Mouse (Mus musculus) fat pad, adult 2 months (tissue): ENCODE data around the gene Mn1.
A peak's percentile ranks its signal among the peaks of the same experiment; 100 is the strongest.

ENCODE experiments used
- DNase-seq: peaks from one replicate; pipeline ENCODE4 v3.0.0-alpha.2; 2011; ENCODE audit warnings: low read depth, low spot score; ENCODE audit errors: extremely low read depth

Gene Mn1

GRCm38 (mm10) chr5:111416591-111417374, at the start of gene Mn1:
TSS of gene Mn1 (plus strand) at chr5:111417362.
- no peak for DNase-seq

DNA sequence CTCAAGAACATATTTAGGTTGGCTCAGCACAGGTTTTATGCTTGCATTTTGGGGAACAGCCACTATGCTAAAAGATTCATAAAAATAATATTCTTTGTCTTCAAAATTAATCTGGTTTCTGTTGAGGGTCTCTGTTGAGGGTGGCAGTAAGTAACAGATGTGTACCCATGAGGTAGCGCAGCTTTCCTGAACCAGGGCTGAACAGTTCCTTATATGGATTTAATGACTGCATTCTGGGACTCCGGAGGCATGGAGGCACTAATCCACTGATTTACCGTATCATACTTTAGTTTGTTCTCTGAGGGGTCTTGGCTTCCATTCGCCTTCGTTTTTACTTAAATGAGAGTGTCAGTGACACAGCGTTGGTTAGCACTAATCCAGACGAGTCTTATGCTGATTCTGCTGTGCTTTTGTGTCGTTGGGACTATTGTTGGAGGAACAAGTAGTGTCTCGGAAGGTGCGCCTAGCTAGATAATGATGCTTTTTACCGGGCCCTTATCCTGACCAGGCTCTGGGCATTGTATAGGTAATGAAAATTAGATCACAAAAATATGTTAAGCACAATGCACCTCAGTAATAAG, 49.1 kb upstream of the Mn1 start:
- DNase-seq: no peak

GRCm38 (mm10) chr5:111368576-111368975, 48.6 kb upstream of the Mn1 start:
- DNase-seq: no peak

DNA sequence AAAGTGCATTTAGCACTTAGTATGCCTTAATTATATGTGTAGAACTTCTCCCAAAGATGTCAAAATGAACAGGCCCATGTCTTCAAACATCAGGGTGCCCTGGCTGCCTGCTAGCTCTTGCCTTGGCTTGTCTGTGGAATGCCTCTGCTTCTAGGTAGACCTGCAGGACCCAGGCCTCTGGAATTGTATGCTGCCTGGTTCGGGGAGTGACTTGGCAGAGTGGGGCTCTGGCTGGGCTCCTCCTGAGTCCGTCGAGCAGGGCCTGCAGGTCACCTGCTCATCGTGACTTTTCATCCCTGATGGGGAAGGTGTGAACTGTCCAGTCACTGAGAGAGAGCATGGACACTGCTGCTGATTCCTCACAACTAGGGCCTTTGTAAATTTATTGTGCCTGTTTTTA, 41.5 kb upstream of the Mn1 start:
- DNase-seq: no peak

DNA sequence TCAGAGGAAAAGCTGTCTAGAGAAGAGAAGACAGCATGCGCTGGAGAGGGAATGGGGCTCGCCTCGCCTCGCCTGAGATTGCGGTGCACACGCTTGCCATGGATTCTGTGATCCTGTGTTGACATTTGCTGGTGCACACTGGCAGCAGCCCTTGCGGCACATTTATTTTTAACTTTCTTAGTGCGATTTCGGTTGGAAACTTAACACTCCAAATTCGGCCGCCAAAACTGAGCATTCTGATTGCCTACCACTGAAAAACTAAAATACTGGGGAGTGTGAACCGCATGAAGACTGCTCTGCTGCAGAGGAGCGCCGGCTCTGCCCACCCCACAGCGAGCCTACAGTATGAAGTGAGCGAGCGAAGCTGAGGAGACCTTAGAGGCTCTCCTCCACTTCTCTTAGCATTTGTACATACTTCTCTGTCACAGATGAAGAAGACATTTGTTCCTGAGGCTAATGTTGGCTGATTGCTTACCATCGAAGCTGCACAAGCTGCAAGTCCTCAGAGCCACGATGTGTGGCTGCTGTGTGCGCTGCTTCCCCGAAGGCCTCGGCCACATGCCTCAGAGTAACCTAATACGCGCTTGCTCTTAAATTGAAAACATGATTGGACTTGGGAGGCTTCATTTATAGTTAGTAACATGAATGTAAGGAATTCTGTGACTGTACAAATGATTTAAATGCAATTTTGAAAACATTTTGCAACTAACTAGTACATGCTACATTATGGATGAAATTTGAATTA, 40.7 kb upstream of the Mn1 start:
- no peak for DNase-seq

GRCm38 (mm10) chr5:111378126-111378993, 38.8 kb upstream of the Mn1 start:
- peak; percentile 56 for DNase-seq

DNA sequence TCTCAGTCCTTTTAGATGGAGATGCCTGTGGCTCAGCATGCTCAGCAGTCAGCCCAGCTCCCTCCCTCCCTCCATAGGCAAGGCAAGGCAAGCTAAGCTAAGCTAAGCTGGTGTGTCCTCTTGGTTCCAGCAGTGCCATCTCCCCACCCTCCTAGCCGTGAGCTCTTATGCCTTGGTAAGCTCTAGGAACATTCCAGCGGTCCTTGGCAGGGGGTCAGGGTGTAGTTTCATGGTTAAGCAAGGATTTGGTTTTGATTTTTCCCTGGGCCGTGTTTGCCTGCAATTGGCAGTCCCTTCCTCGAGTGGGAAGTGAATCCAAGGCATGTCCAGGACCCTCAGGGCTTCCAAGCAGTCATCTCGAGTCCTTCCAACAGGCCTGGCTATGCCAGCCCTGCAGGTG, 33.8 kb upstream of the Mn1 start:
- peak; percentile 70 for DNase-seq

DNA sequence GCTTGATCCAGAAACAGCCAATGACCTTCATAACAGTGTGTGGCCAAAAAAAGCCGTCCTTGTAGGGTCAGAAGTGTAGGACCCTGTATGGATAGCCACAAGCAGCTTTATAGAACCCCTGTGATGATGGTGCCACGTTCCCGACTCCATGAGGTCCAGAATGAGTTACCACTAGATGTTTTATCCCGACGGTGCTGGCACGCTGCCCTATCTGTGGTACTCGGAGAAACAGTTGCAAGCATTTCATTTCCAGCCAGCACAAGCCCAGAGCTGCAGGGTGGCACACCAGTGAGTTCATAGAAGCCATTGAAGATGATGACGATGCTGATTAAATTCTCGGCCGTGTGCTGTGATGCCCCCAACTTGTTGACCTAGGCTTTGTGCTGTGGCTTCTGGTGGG, 26.3 kb upstream of the Mn1 start:
- no peak for DNase-seq

DNA sequence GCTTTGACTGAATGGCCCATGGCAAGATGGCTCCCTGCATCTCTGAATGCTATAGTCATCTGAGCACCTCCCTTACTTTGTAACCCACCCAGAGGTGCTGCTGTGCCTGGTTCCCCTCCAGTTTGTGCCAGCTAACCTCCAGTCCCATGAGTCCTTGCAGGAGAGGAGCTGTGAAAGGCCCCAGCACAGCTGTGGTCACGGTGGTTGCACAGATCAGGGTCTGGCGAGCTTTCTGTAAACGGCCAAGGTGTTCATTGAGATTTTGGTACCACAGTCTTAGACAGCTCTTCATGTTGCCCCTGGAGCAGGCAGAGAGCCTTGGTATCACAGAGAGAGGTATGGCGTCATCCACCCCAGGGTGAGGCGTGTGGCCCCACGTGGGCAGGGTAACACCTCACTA, 25.7 kb upstream of the Mn1 start:
- DNase-seq: no peak

GRCm38 (mm10) chr5:111393346-111394197, 23.6 kb upstream of the Mn1 start:
- no peak for DNase-seq

DNA sequence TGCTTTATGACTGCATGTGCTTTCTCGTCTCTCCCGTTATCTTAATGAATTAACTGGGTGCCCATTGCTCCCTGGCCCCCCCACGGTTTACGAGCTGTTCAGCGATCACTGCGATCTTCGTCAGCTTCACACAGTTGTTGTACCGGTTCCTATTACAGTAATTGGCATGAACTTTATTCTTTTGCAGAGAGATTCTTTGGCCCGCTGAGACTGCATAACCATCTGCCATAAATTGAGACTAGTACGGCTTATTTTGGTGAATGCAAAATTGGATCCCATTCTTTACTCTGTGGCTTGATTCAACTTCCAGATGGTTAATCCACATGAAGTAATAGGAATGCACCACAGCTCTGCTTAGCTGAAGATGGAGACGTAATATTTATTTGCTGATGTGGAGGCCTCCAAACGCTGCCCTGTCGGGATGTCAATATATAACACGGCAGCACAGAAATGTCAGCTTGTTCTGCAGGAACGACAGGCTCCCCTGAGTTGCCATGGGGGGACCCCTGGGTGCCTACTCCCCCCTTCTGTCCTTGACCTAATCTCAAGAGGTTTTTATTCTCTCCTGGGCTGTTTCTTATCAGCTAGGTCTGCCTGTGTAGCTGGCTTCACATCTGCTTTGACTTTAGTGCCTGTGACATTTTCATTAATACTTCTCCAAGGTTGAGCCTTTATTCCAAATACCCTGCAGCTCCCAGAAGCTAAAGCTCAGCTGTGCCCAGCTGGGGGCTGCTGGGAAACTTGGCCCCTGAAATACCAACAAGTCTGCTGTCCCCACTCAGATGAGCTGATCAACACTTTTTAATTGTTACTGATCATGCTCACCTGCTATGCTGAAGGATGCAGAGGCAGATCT, 22.7 kb upstream of the Mn1 start:
- no peak for DNase-seq

GRCm38 (mm10) chr5:111395771-111396170, 21.4 kb upstream of the Mn1 start:
- DNase-seq: no peak

- DNase-seq: no peak
Measured at GRCm38 (mm10) chr5:111396199-111396598, 21.0 kb upstream of the Mn1 start.

DNA sequence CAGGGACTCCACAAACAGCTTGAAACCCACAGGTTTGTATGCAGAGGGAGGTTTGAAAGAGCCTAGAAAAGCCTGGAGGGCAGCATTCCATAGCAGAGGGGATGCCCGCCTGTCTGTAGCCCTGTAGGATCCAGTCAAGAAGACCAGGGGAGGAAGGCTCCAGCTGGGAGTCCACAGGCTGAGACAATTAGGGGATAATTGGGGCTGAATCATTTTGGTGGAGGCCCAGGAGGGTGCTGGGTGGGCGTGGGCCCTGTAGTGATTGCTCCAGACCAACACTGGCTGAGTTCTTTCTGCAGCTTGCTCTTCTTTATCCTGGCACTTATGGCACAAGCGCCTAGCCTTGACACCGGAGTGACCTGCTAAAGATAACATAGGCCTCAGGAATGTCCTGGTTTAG, 18.7 kb upstream of the Mn1 start:
- DNase-seq: no peak

DNA sequence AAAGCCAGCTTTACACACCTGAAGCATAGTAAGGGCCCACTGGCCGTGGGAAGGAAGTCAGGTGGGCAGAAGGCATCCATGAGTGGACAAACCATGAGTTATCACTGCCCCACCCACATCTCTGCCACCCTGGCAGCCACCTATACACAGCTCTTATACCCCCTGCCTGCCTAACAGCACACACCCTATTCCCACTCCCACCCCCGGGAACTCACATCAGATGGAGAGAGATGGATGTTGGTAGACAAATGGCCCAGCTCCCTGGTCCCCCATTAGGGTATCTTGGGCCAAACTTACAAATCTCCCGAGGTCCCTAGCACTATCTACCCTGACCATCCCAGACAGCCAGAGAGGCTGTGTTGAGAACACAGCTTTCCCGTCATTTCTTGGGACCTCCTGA, 17.9 kb upstream of the Mn1 start:
- DNase-seq: no peak

DNA sequence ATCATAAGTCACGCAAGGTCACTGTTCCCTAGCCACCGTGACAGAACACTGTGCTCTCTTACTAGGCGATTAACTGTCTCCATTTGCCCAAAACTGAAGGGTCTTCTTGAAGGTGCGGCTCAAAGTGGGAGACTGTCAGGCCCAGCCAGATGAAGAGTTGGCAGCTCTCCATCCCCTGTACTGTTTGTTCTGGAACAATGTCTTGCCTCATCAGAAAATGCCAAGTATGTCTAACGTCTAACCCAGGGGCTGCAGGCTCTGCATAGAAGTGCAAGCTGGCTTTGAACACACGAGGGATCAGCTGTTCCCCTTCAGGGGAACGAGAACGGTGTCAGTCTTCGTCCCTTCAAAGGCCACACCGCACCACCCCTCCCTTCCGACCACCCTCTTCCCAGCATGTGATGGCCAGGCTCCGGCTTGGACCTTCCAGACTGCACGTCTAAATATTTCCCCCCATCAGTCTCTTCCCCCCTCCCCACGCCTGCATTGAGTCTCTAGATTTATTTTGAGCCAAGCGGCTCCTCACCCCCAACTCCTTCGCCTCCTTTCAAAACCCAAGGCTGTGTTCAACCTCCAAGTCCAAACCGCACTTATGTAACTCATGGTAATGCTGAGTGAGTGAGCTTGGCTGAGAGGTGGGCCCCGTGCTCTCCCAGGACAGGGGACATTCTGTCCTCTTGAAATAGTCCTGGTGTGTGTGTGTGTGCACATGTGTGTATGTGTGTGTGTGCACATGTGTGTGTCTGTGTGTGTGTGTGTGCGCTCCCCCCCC, 15.1 kb upstream of the Mn1 start:
- DNase-seq: no peak

DNA sequence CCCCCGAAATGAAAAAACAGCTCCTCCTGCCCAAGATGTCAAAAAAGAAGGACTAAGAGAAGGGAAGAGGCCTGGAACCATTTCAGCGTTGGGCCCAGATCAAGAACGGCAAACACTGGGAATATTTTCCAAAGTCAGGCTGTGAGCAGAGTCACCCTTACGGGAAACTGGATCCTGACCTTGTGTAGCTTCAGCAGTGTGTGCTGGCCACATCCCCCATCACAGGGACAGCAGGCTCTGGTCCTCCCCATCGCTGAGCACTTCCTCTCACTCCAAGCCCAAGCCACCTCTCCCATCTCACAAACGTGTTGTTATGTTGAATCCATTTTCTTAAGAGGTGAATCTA, 14.5 kb upstream of the Mn1 start:
- DNase-seq: no peak

DNA sequence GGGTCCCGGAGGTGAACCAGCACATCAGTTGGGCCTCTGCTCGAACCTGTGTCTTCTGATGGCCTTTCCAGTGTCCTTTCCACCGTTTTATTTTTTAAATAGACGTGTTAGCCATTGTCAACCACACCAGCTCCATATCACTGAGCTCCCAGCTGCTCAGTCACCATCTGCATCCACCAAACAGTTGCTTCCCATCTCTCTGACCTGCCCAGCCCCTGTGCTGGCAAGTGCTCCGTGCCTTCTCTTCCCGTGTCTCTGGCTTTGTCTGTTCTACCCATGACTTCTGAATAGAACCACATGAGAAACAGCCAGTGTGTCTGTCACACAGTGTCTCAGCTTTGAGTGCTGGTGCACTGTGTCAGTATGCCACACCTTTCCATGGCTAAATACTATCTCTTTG, 12.4 kb upstream of the Mn1 start:
- no peak for DNase-seq
